Mouse (Mus musculus): ENCODE data around the gene Gne. TPM values are rescaled to one million over a fixed set of nuclear protein-coding genes. Genes with fewer than 3 reads are reported as not detected.

Gene Gne
- polyA plus RNA-seq, 1 experiment from 2014 or later = 47.5 TPM

DNA sequence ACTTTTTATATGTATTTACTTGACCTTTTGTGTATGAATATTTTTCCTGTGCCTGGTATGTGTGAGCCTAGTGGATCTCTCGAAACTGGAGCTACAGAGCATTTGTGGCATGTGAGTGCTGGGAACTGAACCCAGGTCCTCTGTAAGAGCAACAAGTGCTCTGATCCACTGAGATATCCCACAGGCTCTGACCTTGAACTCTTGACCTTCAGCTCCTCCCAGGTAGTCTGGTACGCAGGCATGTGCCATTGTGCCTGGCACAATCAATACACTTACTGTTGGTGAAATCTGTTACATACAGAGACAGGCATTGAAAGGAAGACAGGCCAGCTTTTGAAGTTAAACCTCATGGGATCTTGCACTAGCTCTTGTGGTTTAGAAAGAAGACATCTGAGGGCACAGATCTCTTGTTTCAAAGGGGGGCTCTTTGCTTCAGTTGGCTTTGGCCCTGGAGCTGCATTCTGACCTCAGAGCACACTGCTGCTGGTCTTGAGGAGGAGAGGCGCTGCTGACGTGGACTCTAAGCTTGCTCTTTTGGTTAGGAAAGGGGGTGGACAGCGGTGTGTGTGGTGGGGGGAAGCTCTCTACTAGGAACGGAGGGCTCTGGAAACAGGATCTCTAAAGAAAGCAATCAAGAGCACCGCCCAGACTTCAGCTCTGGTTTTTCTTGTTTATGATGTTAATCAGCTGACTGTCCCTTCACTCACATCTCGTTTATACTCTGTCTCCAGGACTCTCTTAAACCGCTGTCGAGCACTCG, 13.8 kb upstream of the Gne start:
- DNase-seq (no peak), ATAC-seq (no peak)
- H3K4me3 ChIP-seq (ENCODE audit: low read depth, low read length) = no peak overlapping the region
- 53% methylated on average over 11 of the region's 11 CpGs for WGBS (ENCODE audit: insufficient replicate concordance)
- no peaks in the 10 kb centered on the region for H3K36me3 ChIP-seq (replicated peaks; ENCODE audit: insufficient read depth, low read length)
- H3K4me2 ChIP-seq (ENCODE audit: low read depth, low read length) = no peak overlapping the region
- no peak overlapping the region for H3K27ac ChIP-seq (ENCODE audit: low read depth)
- H3K9ac ChIP-seq (replicated peaks) = no peak overlapping the region
- H3K4me1 ChIP-seq (ENCODE audit: insufficient read depth) = peaks cover 4% of the 10 kb centered on the region; the same call in 1 of the 2 replicates
- H3K9me3 ChIP-seq (ENCODE audit: low read length) = no peaks in the 10 kb centered on the region
- H3K27me3 ChIP-seq (ENCODE audit: insufficient read depth, low read length) = no peaks in the 10 kb centered on the region
- TF ChIP-seq EP300 (IDR thresholded peaks at IDR 0.05; ENCODE audit: low read depth) (no peak), CTCF (IDR thresholded peaks at IDR 0.05; ENCODE audit: low read depth) (no peak)

GRCm38 (mm10) chr4:44094475-44094874, 10.5 kb upstream of the Gne start:
- H3K27ac ChIP-seq (ENCODE audit: low read depth) = no peak overlapping the region

GRCm38 (mm10) chr4:44092359-44092758, 8.4 kb upstream of the Gne start:
- Histone ChIP-seq H3K9ac (replicated peaks) (no peak overlapping the region), H3K4me1 (ENCODE audit: insufficient read depth) (peaks cover 4% of the 10 kb centered on the region; the same call in 1 of the 2 replicates), H3K9me3 (ENCODE audit: low read length) (no peaks in the 10 kb centered on the region), H3K36me3 (replicated peaks; ENCODE audit: insufficient read depth, low read length) (no peaks in the 10 kb centered on the region), H3K27ac (ENCODE audit: low read depth) (no peak overlapping the region), H3K27me3 (ENCODE audit: insufficient read depth, low read length) (no peaks in the 10 kb centered on the region), H3K4me2 (ENCODE audit: low read depth, low read length) (0 out of 2 replicates have a peak overlapping the region, but pooled peaks have one; percentile 2), H3K4me3 (ENCODE audit: low read depth, low read length) (no peak overlapping the region)
- TF ChIP-seq CTCF (IDR thresholded peaks at IDR 0.05; ENCODE audit: low read depth) = no peak
- no peak for TF ChIP-seq EP300 (IDR thresholded peaks at IDR 0.05; ENCODE audit: low read depth)
- 55% methylated on average over 11 of the region's 11 CpGs for WGBS (ENCODE audit: insufficient replicate concordance)
- peak; percentile 19; the same call in 1 of the 2 replicates for ATAC-seq
- no peak for DNase-seq

More at GRCm38 (mm10) chr4:44094475-44094874, 10.5 kb upstream of the Gne start:
- H3K9ac ChIP-seq (replicated peaks) = no peak overlapping the region
- no peak for DNase-seq
- TF ChIP-seq CTCF (IDR thresholded peaks at IDR 0.05; ENCODE audit: low read depth) (no peak), EP300 (IDR thresholded peaks at IDR 0.05; ENCODE audit: low read depth) (no peak)
- no peak for ATAC-seq
- H3K4me3 ChIP-seq (ENCODE audit: low read depth, low read length) = no peak overlapping the region
- 76% methylated on average over 4 of the region's 4 CpGs for WGBS (ENCODE audit: insufficient replicate concordance)
- no peaks in the 10 kb centered on the region for H3K27me3 ChIP-seq (ENCODE audit: insufficient read depth, low read length)
- H3K36me3 ChIP-seq (replicated peaks; ENCODE audit: insufficient read depth, low read length) = no peaks in the 10 kb centered on the region
- no peaks in the 10 kb centered on the region for H3K9me3 ChIP-seq (ENCODE audit: low read length)
- H3K4me2 ChIP-seq (ENCODE audit: low read depth, low read length) = no peak overlapping the region
- peaks cover 4% of the 10 kb centered on the region; the same call in 1 of the 2 replicates for H3K4me1 ChIP-seq (ENCODE audit: insufficient read depth)

DNA sequence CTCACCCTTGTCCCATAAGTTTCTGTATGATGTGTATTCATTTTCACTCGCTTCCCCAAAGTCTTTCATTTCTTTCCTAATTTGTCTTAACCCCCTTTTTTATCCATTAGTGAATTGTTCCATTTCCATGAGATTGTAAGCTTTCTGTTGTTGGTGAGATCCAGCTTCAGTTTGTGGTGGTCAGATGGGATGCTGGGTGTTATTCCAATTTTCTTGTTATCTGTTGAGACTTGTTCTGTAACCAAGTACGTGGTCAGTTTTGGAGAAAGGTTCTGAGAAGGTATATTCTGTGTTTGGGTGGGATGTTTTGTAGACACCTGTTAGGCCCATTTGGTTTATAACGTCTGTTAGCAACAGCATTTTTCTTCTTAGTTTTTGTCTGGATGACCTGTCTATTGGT, 1.6 kb upstream of the Gne start:
- no peak for DNase-seq
- TF ChIP-seq CTCF (IDR thresholded peaks at IDR 0.05; ENCODE audit: low read depth) (no peak), EP300 (IDR thresholded peaks at IDR 0.05; ENCODE audit: low read depth) (no peak)
- no peak overlapping the region for H3K4me2 ChIP-seq (ENCODE audit: low read depth, low read length)
- H3K4me1 ChIP-seq (ENCODE audit: insufficient read depth) = 0 out of 2 replicates have a peak, but pooled peaks cover 5% of the 10 kb centered on the region
- H3K27ac ChIP-seq (ENCODE audit: low read depth) = no peak overlapping the region
- no peaks in the 10 kb centered on the region for H3K36me3 ChIP-seq (replicated peaks; ENCODE audit: insufficient read depth, low read length)
- H3K9ac ChIP-seq (replicated peaks) = no peak overlapping the region
- H3K9me3 ChIP-seq (ENCODE audit: low read length) = no peaks in the 10 kb centered on the region
- no peaks in the 10 kb centered on the region for H3K27me3 ChIP-seq (ENCODE audit: insufficient read depth, low read length)
- no peak overlapping the region for H3K4me3 ChIP-seq (ENCODE audit: low read depth, low read length)
- no peak for ATAC-seq
- WGBS (ENCODE audit: insufficient replicate concordance) = 82% methylated on average over 3 of the region's 3 CpGs

DNA sequence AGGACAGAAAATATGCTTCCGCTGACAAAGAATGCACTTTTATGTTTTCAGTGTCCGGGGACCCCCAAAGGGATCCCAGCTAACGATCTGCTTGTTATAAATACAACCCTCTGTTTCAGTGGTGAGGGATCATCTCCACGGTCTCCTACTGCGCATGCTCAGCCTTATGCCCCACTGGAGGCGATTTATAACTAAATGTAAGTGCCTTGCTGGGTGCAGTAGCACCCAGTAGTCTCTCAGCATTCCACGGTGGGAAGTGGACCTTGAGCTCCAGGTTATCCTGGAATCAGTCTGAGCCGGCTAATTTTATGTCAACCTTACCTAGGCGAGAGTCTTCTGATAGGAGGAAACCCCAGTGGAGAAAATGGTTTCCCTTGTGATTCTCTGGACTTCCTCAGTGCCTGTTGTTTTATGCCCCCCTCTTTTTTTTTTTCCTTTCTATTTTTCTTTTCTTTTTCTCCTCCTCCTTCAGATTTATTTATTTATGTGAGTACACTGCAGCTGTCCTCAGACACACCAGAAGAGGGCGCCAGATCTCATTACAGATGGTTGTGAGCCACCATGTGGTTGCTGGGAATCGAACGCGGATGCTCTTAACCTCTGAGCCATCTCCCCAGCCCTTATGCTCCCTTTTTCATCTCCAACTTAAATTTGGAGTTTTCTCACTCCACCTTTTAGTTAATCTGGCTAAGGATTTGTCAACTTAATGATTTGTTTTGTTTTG, 787 bp upstream of the Gne start:
- no peak overlapping the region for H3K4me2 ChIP-seq (ENCODE audit: low read depth, low read length)
- no peaks in the 10 kb centered on the region for H3K27me3 ChIP-seq (ENCODE audit: insufficient read depth, low read length)
- H3K4me3 ChIP-seq (ENCODE audit: low read depth, low read length) = no peak overlapping the region
- no peaks in the 10 kb centered on the region for H3K9me3 ChIP-seq (ENCODE audit: low read length)
- H3K4me1 ChIP-seq (ENCODE audit: insufficient read depth) = 0 out of 2 replicates have a peak, but pooled peaks cover 5% of the 10 kb centered on the region
- TF ChIP-seq CTCF (IDR thresholded peaks at IDR 0.05; ENCODE audit: low read depth) (no peak), EP300 (IDR thresholded peaks at IDR 0.05; ENCODE audit: low read depth) (no peak)
- no peak for ATAC-seq
- H3K36me3 ChIP-seq (replicated peaks; ENCODE audit: insufficient read depth, low read length) = no peaks in the 10 kb centered on the region
- no peak overlapping the region for H3K9ac ChIP-seq (replicated peaks)
- DNase-seq = no peak
- no peak overlapping the region for H3K27ac ChIP-seq (ENCODE audit: low read depth)
- 78% methylated on average over 13 of the region's 13 CpGs for WGBS (ENCODE audit: insufficient replicate concordance)

DNA sequence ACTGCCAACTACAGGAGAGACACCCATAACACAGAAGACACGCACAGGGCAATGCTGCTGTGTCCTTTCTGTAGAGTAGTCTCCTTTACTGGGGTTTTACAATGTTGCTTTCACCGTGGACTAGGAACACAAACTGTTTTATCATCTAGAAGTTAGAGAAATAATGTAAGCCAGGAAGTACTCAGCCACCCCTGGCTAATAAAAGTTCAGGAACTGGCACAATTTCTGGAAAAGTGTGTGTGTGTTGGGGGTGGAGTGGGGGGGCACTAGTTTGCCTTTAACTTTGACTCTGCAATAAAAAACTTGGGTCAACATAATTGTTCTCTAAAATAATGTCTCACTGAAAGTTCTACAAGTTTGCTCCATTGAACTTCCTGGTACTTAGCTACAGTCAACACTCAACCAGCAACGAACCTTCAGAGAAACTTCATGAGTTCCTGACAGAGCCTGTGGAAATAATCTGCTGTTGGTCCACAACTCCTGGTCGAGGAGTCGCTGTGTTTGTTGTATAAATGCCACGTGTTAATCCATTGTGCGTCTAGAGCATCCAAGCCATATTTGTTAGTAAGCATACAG, 5.5 kb downstream of the Gne start:
- no peaks in the 10 kb centered on the region for H3K27me3 ChIP-seq (ENCODE audit: insufficient read depth, low read length)
- DNase-seq (no peak), ATAC-seq (no peak)
- no peak overlapping the region for H3K9ac ChIP-seq (replicated peaks)
- no peak overlapping the region for H3K27ac ChIP-seq (ENCODE audit: low read depth)
- peaks cover 14% of the 10 kb centered on the region for H3K4me1 ChIP-seq (ENCODE audit: insufficient read depth)
- no peaks in the 10 kb centered on the region for H3K36me3 ChIP-seq (replicated peaks; ENCODE audit: insufficient read depth, low read length)
- no peaks in the 10 kb centered on the region for H3K9me3 ChIP-seq (ENCODE audit: low read length)
- TF ChIP-seq EP300 (IDR thresholded peaks at IDR 0.05; ENCODE audit: low read depth) (no peak), CTCF (IDR thresholded peaks at IDR 0.05; ENCODE audit: low read depth) (no peak)
- H3K4me3 ChIP-seq (ENCODE audit: low read depth, low read length) = no peak overlapping the region
- 75% methylated on average over 7 of the region's 7 CpGs for WGBS (ENCODE audit: insufficient replicate concordance)
- H3K4me2 ChIP-seq (ENCODE audit: low read depth, low read length) = no peak overlapping the region

All from liver, postnatal 0 days (tissue).